Mouse (Mus musculus) heart, adult 18-20 months (tissue): ENCODE data around the gene Gm2030. TPM values are rescaled to one million over a fixed set of nuclear protein-coding genes. Genes with fewer than 3 reads are reported as not detected.
"Not testable (repeated sequence)": the region's sequence is repeated elsewhere in the genome, so short reads cannot be mapped to it uniquely, and the experiment has no call there.

Experiments used
- DNase-seq, 2 experiments: peaks; one replicate each; pipeline ENCODE4 v3.0.0; 2021 to 2022; ENCODE audit warnings: mixed read lengths in 1 of 2
- long read RNA-seq, 2 experiments: library from polyadenylated mRNA; stranded (forward); transcript quantifications; one replicate each; pipeline ENCODE4 v2.0.0; 2021
- total RNA-seq, 2 experiments: library from RNA; stranded (reverse); gene quantifications; 2 replicates each; pipeline ENCODE4 v1.2.3; 2021

Gm2030 gene
- not detected for total RNA-seq
- long read RNA-seq, experiment 1, result 0 reads
- long read RNA-seq, experiment 2, result 0 reads

GRCm38 (mm10) chrX:26309944-26310343 is at the start of gene Gm2030:
TSS of gene Gm2030 (minus strand) at chrX:26310044.
- DNase-seq, result not testable (repeated sequence)

Other genes starting within 250 kb of the Gm2030 start
- not detected for gene Gm2012, start 78.7 kb downstream of the Gm2030 start, total RNA-seq
- not detected for gene Slx, start 235.5 kb upstream of the Gm2030 start, total RNA-seq